Mouse (Mus musculus) small intestine, adult 2 months (tissue): Measurements from ENCODE around the gene Mrpl38.

Source experiments
- CTCF ChIP-seq: fragments of 200-500 bp; IDR thresholded peaks from 2 replicates; pipeline ENCODE4 v1.5.1; 2012; ENCODE audit warnings: low read depth, mild to moderate bottlenecking, control low read depth, inconsistent platforms, low read length, moderate library complexity, mixed read lengths; ENCODE audit not compliant: insufficient replicate concordance, insufficient read length; ENCODE audit errors: extremely low read depth
- POLR2A ChIP-seq: fragments of 200-500 bp; IDR thresholded peaks from 2 replicates; pipeline ENCODE4 v1.6.1; 2012; ENCODE audit warnings: low read depth, mild to moderate bottlenecking, control low read depth, inconsistent platforms, low read length, moderate library complexity

DNA sequence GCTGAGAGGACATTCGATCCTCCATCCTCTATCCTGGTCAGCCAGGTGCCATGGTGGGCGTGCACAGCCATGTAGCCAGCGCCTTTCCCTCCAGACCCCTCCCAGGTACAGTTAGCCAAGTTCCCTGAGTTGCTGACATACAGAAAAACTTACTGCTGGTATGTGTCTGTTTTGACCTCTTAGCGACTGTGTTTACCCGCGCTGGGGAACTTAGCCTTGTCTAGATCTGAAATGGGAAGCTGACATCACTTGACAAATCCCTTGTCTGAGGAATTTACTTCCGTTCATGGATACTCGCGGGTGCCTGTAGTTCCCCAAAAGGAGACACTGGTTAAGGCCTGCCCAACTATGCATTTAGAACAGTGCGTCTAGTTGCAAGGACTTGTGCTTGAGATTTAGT lies 28.1 kb downstream of the Mrpl38 start:
- TF ChIP-seq CTCF (no peak), POLR2A (no peak)
